Mouse (Mus musculus) inflammation-experienced regulatory T-cells, adult 16 weeks (primary cell): Measurements from ENCODE around the gene Mvb12b. TPM values are rescaled to one million over a fixed set of nuclear protein-coding genes. Genes with fewer than 3 reads are reported as not detected.

Source experiments
- polyA plus RNA-seq: library from polyadenylated mRNA; unstranded; fragments of 100-300 nt; shearing (Covaris generic); gene quantifications from one replicate; pipeline ENCODE4 v1.2.1, GENCODE M21; 2017

Mvb12b gene
- polyA plus RNA-seq: 1.8 TPM

GRCm38 (mm10) chr2:33887328-33888099 is at the start of gene Mvb12b:
Gene Mvb12b, minus strand, starts transcription at chr2:33887946.

Other genes starting within 250 kb of the Mvb12b start
- gene Lmx1b, start 247.4 kb downstream of the Mvb12b start, polyA plus RNA-seq: not detected